Mouse (Mus musculus) intestine, embryonic 16.5 days (tissue): ENCODE results near the gene Casp7. TPM values are rescaled to one million over a fixed set of nuclear protein-coding genes. Genes with fewer than 3 reads are reported as not detected.

Source experiments
- ATAC-seq: fragments of 200-750 bp; cut with Nextera tagmentation; 2 replicates; pipeline ENCODE4 v1.8.0; 2017; ENCODE audit warnings: moderate TSS enrichment, moderate library complexity
- H3K27ac ChIP-seq: fragments of 300-500 bp; sonication (generic); 2 replicates; pipeline ENCODE4 v1.5.1; 2014; ENCODE audit warnings: mild to moderate bottlenecking, low read length
- H3K27me3 ChIP-seq: fragments of 300-500 bp; sonication (generic); replicated peaks from 2 replicates; pipeline ENCODE4 v1.6.1; 2014; ENCODE audit warnings: low read length, control low read depth, mixed read lengths; ENCODE audit not compliant: control insufficient read depth, insufficient read depth
- H3K36me3 ChIP-seq: fragments of 300-500 bp; sonication (generic); 2 replicates; pipeline ENCODE4 v1.6.1; 2014; ENCODE audit warnings: low read length, control low read depth; ENCODE audit not compliant: control insufficient read depth, insufficient read depth
- H3K4me1 ChIP-seq: fragments of 300-500 bp; sonication (generic); 2 replicates; pipeline ENCODE4 v1.6.1; 2014; ENCODE audit warnings: low read length, control low read depth, mixed read lengths; ENCODE audit not compliant: control insufficient read depth, insufficient read depth
- H3K4me2 ChIP-seq: fragments of 300-500 bp; sonication (generic); 2 replicates; pipeline ENCODE4 v1.6.1; 2014; ENCODE audit warnings: low read depth, low read length, control low read depth
- H3K4me3 ChIP-seq: fragments of 300-500 bp; sonication (generic); 2 replicates; pipeline ENCODE4 v1.5.1; 2014; ENCODE audit warnings: mild to moderate bottlenecking, low read length
- H3K9ac ChIP-seq: fragments of 300-500 bp; sonication (generic); 2 replicates; pipeline ENCODE4 v1.6.1; 2014; ENCODE audit warnings: low read depth, low read length
- H3K9me3 ChIP-seq: fragments of 300-500 bp; sonication (generic); 2 replicates; pipeline ENCODE4 v1.6.1; 2016; ENCODE audit warnings: low read length, control low read depth; ENCODE audit not compliant: control insufficient read depth
- WGBS: fragments of 180-500 bp; shearing (Covaris S2); extraction: QIAGEN DNeasy Blood & Tissue Kit; methylation state at CpG from one replicate; pipeline ENCODE4 v1.1.7; 2014; 5-methylcytosine and 5-hydroxymethylcytosine counted together
- polyA plus RNA-seq: library from polyadenylated mRNA; unstranded; fragments of >200 nt; fragmentation: Nextera tagmentation; extraction: Ambion mirVana; gene quantifications from 2 replicates; pipeline ENCODE4 v1.2.1, GENCODE M21; 2015

Casp7 gene
- polyA plus RNA-seq, 1 experiment from 2014 or later = 41.0 TPM

DNA sequence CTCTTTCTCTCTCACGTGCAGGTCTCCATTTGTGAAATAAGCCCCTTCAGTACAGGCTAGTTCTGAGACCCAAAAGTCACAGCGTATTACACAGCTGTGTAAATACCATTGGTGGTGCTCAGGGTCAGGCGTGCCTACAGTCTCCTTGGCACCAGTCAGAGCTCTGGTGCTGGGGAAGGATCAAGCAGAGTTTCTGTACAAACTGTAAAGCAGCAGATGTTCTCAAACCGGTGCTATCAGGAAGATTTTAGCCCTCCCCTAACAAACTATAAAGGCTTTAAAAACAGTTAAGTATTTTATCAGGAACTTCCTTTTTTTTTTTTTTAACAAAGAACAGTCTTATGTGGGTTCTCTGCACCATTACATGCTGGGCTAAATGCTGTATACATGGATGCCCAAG, 65.9 kb downstream of the Casp7 start:
- no peak overlapping the region for H3K4me3 ChIP-seq
- no peak overlapping the region for H3K27ac ChIP-seq
- H3K4me2 ChIP-seq = no peak overlapping the region
- H3K9ac ChIP-seq = no peak overlapping the region
- peaks cover 9% of the 10 kb centered on the region; the same call in 1 of the 2 replicates for H3K4me1 ChIP-seq
- ATAC-seq = 0 out of 2 replicates have a peak, but pooled peaks have one; percentile 50
- H3K36me3 ChIP-seq = no peaks in the 10 kb centered on the region
- H3K27me3 ChIP-seq = no peaks in the 10 kb centered on the region
- WGBS = 65% methylated on average over 4 of the region's 4 CpGs
- H3K9me3 ChIP-seq = no peaks in the 10 kb centered on the region

DNA sequence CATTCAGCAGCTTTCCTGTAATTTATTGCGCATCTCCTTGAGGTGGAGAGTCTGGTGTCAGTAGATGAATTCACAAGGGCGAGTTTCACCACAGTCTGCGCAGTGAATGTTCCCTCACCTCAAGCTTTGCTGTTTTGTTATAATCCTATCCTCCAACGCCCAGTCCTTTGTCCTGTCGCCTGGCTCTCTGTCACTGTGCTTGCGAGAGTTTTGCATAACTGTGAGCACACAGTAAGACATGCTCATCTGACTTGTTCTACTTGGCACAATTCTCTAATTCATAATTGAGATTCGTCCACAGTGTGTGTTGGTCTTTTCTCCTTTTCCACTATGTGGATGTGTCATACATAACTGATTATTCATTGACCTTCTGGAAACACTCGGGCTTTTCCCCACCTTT, 69.6 kb downstream of the Casp7 start:
- no peak overlapping the region for H3K9ac ChIP-seq
- 87% methylated on average over 8 of the region's 8 CpGs for WGBS
- no peaks in the 10 kb centered on the region for H3K9me3 ChIP-seq
- no peak overlapping the region for H3K4me3 ChIP-seq
- H3K36me3 ChIP-seq = no peaks in the 10 kb centered on the region
- no peak overlapping the region for H3K4me2 ChIP-seq
- H3K27me3 ChIP-seq = no peaks in the 10 kb centered on the region
- no peak overlapping the region for H3K27ac ChIP-seq
- peaks cover 3% of the 10 kb centered on the region; the same call in 1 of the 2 replicates for H3K4me1 ChIP-seq
- no peak for ATAC-seq

- H3K27me3 ChIP-seq = no peaks in the 10 kb centered on the region
- no peaks in the 10 kb centered on the region for H3K4me1 ChIP-seq
- 81% methylated on average over 14 of the region's 14 CpGs for WGBS
- H3K4me3 ChIP-seq = no peak overlapping the region
- no peak overlapping the region for H3K9ac ChIP-seq
- no peak overlapping the region for H3K27ac ChIP-seq
- H3K36me3 ChIP-seq = no peaks in the 10 kb centered on the region
- no peak for ATAC-seq
- no peaks in the 10 kb centered on the region for H3K9me3 ChIP-seq
- H3K4me2 ChIP-seq = no peak overlapping the region
Observed at GRCm38 (mm10) chr19:56470286-56471020, 73.5 kb downstream of the Casp7 start.

DNA sequence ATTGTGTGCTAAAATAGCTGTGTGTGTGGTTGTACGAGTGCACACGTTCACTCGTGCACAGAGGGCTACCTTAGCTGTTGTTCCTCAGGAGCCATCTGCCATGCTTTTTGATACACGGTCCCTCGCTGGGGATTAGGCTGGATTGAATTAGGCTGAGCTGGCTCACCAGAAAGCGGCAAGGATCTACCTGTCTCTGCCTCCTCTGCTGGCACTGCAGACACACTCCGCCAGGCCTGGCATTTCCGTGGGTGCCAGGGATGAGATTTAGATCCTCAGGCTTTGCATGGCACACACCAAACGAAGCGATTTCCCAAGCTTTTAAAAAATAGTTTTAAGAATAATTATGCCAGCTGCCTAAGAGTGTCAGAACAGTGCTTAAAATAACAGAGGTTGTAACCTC, 75.0 kb downstream of the Casp7 start:
- no peaks in the 10 kb centered on the region for H3K4me1 ChIP-seq
- H3K27me3 ChIP-seq = no peaks in the 10 kb centered on the region
- H3K4me3 ChIP-seq = no peak overlapping the region
- H3K9ac ChIP-seq = no peak overlapping the region
- no peak for ATAC-seq
- H3K36me3 ChIP-seq = no peaks in the 10 kb centered on the region
- 77% methylated on average over 10 of the region's 10 CpGs for WGBS
- no peak overlapping the region for H3K4me2 ChIP-seq
- no peaks in the 10 kb centered on the region for H3K9me3 ChIP-seq
- no peak overlapping the region for H3K27ac ChIP-seq

DNA sequence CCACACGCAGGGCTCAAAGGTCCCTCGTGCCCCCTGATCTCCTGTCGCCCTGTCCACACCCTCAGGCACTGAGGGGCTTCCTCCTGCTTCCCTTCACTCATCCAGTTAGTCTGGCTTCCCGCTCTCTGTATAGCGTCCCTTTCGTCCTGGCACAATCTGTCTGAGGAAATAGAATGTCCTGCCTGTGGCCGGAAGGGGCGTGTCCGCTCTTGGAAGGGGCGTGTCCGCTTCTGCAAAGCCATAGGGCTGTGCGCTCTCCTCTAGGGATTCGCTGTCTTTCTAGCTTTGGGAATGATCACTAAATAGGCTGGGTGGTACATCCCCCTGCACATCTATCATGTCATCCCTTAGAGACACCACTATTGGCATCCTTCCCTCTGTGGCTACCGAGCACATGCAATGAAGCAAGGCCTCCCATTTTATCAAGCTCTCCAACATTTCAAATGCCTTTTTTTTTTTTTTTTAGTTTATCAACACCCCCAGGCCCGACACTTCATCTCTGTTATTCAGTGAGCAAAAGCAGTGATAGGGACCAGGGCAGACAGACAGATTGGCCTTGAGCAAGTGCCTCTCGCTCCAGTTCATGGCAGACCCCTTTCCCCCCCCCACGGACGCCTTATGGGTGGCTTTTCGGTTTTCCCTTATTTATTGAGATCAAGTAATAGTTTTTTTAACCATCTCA, 78.1 kb downstream of the Casp7 start:
- H3K4me3 ChIP-seq = no peak overlapping the region; the same call in 1 of the 2 replicates
- no peaks in the 10 kb centered on the region for H3K36me3 ChIP-seq
- no peaks in the 10 kb centered on the region for H3K4me1 ChIP-seq
- no peaks in the 10 kb centered on the region for H3K9me3 ChIP-seq
- ATAC-seq = peak; percentile 36; the same call in 1 of the 2 replicates
- no peaks in the 10 kb centered on the region for H3K27me3 ChIP-seq
- 0 out of 2 replicates have a peak overlapping the region, but pooled peaks have one; percentile 21 for H3K9ac ChIP-seq
- peak overlapping the region; percentile 26 for H3K4me2 ChIP-seq
- no peak overlapping the region for H3K27ac ChIP-seq
- 47% methylated on average over 19 of the region's 19 CpGs for WGBS

GRCm38 (mm10) chr19:56476546-56476945, 79.6 kb downstream of the Casp7 start:
- ATAC-seq = no peak
- whole genome bisulfite sequencing = 66% methylated on average over 2 of the region's 2 CpGs
- H3K27ac ChIP-seq = no peak overlapping the region

DNA sequence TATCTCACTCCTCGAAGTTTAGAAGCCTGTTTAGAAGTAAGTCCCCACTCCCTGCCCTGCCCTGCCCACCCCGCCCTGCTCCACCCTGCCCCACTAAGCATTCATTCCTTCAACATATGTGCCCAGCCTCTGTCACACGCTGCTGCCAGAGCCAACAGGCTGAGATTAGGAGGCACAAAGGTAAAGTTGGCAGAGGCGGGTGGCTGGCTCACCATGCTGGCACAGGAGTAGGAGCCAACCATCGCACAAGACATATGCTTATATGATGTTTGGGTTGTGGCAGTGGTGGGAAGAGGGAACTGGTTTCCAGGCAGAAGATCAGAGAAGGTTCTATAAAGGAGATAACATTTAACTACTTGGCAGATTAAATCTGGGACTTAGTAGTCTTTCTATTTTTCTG, 80.3 kb downstream of the Casp7 start:
- Histone ChIP-seq H3K27me3 (no peaks in the 10 kb centered on the region), H3K36me3 (no peaks in the 10 kb centered on the region), H3K4me3 (no peak overlapping the region), H3K9ac (no peak overlapping the region), H3K27ac (no peak overlapping the region), H3K4me2 (no peak overlapping the region), H3K4me1 (no peaks in the 10 kb centered on the region), H3K9me3 (no peaks in the 10 kb centered on the region)
- no peak for ATAC-seq
- 72% methylated on average over 5 of the region's 5 CpGs for WGBS

More at GRCm38 (mm10) chr19:56476546-56476945, 79.6 kb downstream of the Casp7 start:
- H3K9ac ChIP-seq = no peak overlapping the region
- no peak overlapping the region for H3K4me3 ChIP-seq
- H3K36me3 ChIP-seq = no peaks in the 10 kb centered on the region
- no peaks in the 10 kb centered on the region for H3K27me3 ChIP-seq
- H3K4me2 ChIP-seq = no peak overlapping the region
- no peaks in the 10 kb centered on the region for H3K4me1 ChIP-seq
- no peaks in the 10 kb centered on the region for H3K9me3 ChIP-seq

GRCm38 (mm10) chr19:56477832-56478231, 80.9 kb downstream of the Casp7 start:
- no peaks in the 10 kb centered on the region for H3K9me3 ChIP-seq
- H3K4me2 ChIP-seq = no peak overlapping the region
- H3K36me3 ChIP-seq = no peaks in the 10 kb centered on the region
- no peak for ATAC-seq
- H3K9ac ChIP-seq = no peak overlapping the region
- H3K27ac ChIP-seq = no peak overlapping the region
- 71% methylated on average over 3 of the region's 3 CpGs for WGBS
- no peaks in the 10 kb centered on the region for H3K27me3 ChIP-seq
- H3K4me1 ChIP-seq = no peaks in the 10 kb centered on the region
- no peak overlapping the region for H3K4me3 ChIP-seq

GRCm38 (mm10) chr19:56484630-56485375, 87.9 kb downstream of the Casp7 start:
- Histone ChIP-seq H3K9me3 (no peaks in the 10 kb centered on the region), H3K4me1 (peaks cover 10% of the 10 kb centered on the region), H3K9ac (no peak overlapping the region), H3K27ac (peak overlapping the region; percentile 50; the same call in 1 of the 2 replicates), H3K36me3 (no peaks in the 10 kb centered on the region), H3K27me3 (no peaks in the 10 kb centered on the region), H3K4me2 (no peak overlapping the region), H3K4me3 (no peak overlapping the region)
- WGBS = 76% methylated on average over 13 of the region's 13 CpGs
- ATAC-seq = no peak
